Mouse (Mus musculus) cerebellum, adult 18-20 months (tissue): ENCODE results near the gene Ppm1h.
"Not testable (repeated sequence)": the region's sequence is repeated elsewhere in the genome, so short reads cannot be mapped to it uniquely, and the experiment has no call there.

Experiments
- DNase-seq, 2 experiments: peaks; one replicate each; pipeline ENCODE4 v3.0.0; 2021

Gene Ppm1h

DNA sequence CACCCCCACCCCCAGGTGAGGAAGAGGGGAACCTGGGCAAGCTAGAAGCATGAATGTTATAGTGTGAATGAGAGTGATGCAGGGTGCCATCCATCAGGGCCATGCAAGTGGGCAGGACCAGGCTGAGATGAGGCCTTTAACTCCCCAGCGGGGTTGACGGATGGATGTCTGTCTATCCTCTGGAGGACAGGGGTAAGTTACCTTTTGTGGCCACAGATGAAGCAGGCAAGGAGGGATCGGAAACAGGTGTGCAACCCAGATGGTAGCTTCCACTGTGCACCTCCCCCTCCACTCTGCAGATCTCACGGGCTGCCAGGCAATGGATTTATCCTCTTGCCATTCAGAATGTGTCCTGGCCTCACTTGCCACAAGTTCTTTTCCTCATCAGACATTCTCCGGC is 222.8 kb downstream of the Ppm1h start:
- peak; percentile 43 to 55 for DNase-seq

DNA sequence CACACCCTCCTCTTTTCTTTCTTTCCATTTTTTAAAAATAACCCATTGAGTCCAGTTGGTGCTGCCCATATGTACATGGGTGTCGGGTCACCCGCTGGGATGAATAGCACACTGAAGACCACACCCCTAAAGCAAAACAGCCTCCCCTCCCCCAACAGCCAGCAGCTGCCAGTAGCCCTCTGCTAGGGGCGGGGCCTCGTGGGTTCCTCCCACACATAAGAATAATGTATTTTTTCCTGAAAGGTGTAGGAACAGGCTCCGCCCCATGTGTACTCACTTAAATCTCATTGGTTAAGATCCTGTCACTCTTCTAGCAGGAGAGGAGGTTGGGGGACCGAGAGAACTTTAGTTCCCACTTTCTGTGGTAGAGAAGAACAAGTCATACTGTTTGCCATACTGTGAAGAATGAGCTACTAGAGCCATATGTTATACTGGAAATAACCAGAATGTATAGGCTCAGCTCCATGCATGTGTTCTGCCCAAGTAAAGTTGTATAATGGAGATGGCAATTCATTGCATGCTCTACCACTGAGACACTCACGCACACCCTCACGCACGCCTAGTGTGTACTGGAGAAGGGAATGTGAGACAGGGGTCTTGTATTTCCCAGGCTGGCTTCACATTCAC is 231.0 kb downstream of the Ppm1h start:
- no peak for DNase-seq

DNA sequence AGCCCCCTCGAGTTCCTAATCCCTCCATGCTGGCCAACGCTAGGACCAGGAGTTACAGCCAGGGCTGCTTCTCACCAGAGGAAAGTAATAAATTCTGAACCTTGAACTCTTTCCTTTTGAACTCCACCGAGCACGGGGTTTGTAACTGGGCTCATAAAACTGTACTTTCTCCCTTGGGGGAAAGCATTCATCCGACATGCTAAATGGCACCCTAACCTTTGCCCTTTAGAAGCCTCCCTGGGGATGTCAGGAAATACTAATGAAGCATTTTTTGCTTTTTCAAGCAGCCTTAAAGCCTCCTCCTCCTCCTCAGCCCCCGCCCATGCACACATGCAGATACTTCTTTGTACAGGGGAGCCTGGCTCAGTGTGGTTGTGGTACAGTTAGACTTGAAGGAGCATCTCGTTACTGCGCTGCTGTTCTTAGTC is 232.2 kb downstream of the Ppm1h start:
- DNase-seq, result no peak

DNA sequence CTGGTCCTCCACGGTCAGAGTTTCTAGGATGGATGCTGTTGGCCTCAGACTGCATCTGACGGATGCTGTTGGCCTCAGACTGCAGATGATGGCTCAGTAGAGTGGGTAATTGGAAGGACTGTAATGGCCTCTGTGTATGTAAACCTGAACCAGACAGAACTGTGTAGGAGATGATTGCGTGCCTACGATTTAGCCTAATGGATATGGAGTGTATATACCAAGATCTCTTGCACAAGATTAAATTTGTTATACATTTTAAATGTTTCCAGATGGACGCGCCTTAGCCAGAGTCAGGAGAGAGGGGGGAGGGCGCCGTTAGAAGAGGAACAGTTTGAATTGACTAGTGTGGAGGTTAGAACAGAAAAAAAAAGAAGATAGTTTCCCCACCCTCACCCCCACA is 233.1 kb downstream of the Ppm1h start:
- no peak for DNase-seq

DNA sequence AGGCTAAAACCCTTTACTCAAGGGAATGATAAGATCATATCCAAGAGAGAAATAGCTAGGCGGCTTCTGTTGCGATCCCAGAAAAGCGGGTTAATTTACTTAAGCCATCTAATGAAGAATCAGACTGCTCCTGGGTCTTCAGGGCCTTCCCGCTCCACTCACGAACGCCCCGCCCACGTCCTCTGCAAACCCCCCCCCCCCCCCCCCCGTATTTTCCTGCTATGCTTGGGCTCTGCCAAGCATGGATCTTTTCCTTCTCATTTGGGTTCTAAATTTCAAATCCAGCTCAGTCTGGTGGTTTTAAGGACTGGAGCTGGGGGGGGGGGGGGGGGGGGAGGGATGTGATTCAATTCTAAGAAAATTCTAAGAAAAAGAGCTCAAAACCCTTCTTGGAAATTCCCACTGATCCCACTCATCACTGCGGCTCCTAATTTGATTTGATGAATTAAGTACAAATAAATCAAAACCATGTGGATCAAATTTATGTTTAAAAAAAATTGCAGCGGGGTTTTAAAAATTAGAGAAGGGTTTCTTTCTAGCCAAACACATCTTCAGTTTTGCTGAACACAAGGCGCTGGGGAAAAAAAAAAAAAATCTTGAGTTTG is 233.6 kb downstream of the Ppm1h start:
- no peak for DNase-seq

DNA sequence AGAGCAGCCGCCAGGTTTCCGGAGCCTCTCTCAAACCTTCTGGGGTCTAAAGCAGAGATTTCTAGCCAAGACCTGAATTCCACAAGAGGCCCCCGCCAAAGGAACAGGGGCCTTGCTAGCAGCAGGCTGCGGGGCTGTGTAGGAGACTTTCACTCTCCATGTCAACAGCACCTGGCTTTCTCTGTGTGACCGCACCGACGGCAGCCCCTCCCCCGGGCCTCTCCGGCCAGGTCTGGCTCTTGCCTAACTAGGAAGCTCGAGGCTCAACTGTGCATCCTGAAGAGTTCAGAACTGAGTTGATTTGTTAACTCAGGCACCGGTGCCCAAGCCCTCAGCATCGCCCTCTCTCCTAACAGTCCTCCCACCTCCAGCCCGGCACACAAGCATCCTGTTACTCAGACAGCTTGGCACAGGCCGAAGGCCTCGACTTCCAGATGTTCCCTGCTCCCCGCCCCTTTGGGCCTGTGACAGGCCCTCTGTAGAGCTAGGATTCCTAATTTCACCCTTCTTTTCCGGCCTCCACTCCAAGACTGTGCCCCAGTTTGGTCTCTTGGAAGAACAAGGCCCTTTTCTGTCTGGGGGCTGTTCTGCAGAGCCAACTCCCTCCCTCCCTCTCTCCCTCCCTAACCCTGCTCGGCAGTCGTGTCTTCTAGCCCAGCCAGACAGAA is 234.3 kb downstream of the Ppm1h start:
- DNase-seq, result peak; percentile 40

DNA sequence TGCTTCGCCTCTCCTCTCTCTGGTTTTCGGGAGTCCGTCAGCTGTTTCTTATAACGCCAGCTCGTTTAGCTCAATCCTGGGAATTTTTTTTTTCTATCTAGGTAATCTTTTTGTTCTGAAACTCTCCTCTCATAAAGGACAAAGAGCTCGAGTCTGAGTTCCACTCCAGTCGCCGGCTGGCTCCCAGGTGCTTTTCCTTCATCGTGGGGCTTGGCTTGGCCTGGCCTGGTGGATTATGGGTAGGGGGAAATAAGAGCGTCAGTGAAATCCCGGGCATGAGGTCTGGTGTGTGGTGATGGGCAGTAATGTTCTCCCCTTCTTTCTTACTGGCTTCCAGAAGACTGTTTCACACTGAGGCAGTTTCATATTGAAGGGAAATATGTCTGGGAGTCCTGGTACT is 234.8 kb downstream of the Ppm1h start:
- no peak for DNase-seq

DNA sequence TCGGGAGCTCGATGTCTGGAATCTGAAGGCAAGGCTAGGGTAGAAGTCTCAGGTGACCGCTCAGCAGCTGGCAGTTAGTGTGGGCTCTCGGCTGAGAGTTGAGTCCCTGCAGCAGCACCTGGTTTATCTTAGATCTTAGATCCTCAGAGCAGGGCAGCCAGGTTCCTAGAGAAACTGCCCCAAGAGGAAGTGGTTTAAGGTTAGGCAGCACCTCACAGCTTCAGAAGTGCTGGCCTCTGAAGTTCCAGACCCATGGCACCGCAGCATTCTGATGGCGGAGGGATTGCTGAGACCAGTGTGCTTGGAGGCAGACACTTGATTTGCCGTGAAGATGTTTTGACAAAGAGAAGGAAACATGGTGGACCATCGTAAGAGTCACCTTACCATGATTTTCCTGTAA is 237.3 kb downstream of the Ppm1h start:
- DNase-seq, result no peak

DNA sequence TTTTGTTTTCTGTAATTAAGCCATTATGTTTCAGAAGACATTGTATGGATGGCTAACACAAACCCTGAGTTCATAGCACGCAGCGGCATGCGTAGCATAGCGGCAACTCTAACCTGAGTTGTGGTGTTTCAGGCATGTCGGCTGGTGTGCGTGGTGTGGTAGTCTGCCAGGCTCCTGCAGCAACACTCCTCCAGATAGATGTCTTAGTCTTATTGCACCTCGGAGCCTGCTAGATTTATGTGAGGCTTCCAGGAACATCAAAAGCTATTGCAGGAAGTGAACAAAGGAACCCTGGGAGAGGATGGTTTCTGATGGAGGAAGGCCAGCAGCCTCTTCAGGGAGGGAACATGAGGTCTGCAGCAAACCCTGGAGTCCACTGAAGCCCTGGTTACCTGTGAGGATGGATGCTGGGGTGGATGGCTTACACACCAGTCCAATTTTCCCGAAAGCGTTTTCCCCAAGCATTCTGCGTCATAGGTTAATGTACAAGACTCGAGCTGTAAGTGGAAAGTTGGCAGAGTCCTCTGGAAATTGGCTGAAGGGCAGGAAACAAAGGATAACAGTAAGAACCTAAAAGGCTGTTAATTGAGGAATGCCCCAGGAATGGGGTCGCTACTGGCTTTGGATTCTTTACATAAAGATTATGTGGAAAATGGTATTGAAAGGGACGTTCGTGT is 239.2 kb downstream of the Ppm1h start:
- no peak for DNase-seq

DNA sequence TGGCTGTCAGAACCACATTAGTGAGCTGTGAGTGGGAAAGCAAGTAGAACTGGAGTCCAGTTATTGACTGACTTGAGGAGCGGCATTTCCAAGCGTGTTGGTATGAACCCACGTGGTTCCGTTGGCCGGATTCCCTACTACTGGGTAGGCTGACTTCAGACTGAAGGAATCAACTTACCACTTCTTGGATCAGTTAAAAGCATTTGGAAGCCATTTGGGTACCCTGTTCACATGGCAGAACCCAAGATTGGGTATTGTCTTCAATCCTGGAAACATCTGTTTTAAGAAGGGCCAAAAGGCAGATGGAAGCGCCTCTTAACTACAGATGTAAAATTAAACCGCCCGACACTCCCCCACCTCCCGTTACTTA is 239.7 kb downstream of the Ppm1h start:
- no peak for DNase-seq

DNA sequence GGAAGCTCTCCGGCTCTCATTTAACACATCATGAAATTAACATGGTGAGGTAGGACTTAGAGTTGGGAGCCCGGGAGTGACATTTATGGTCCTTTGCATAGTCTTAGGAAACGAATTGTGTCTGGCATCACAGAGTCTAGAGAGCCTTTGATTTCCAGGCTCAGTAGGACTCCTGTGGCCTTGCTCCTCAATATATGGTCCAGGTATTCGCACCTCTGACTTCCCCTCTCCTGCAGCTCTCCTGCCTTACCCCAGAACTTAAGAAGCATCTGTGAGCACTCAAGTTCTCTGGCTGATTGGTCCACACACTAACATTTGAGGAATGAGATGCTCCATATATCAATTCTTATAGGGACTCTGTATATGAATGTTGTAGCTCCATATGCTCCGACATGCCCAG is 240.2 kb downstream of the Ppm1h start:
- no peak for DNase-seq

DNA sequence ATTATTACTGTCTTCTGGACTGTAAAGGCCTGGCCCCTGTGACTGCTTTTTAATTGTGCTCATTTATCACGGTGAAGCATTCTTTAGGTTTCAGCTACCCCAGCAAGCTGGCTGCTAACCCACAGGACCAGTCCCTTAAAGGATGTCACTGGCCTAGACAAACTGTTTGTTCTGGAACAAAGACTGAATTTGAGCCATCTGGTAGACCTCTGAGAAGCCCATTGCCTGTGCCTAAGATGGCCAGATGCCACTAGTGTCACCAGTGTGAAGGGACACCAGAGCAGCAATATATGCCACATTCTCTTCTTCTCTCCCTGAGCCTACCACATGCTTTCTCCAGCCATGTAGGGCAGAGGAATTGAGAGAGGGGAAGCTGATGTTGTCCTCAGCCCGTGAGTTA is 240.9 kb downstream of the Ppm1h start:
- peak; percentile 50 to 65 for DNase-seq

DNA sequence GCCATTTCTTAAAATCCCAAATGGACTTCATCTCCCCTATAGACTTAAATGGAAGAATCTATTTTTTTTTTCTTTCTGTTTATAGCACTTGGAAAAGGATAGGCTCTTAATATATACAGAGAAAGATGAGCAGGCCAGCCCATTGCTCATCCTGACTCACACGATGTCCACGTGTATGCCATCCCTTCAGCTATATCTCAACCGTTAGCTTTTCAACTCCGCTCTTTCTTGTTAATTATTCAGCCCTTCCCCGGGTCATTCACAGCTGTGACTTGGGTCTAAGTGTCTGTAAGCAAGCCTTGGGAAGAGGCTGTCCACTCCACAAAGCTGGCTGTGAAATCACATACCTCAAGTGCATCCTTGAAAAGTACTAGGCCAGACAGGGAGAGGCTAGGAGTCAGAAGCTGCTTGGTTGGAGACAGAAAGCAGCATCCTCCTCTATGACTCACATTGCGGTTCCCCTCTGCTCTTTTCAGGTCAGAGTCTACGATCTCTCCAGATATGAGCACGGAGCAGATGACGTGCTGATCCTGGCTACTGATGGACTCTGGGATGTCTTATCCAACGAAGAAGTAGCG is 241.7 kb downstream of the Ppm1h start:
- DNase-seq, result no peak

DNA sequence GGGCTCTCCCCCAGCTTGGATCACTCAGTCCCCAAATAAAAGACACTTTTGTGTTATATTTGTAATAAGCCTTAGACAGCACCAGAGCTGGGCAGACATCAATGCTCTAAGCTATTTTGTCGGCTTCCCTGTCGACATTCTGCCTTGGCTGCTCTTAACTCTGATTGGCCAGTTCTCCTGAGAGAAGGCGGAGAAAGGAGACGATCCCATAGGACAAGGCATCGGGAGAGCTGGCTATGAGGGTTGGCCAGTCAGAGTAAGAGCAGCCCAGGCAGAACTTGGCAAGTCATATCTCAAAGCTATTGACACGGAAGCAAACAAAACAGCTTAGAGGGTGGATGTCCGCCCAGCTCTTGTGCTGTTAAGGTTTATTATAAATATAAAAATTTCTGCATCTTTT is 243.7 kb downstream of the Ppm1h start:
- no peak for DNase-seq

DNA sequence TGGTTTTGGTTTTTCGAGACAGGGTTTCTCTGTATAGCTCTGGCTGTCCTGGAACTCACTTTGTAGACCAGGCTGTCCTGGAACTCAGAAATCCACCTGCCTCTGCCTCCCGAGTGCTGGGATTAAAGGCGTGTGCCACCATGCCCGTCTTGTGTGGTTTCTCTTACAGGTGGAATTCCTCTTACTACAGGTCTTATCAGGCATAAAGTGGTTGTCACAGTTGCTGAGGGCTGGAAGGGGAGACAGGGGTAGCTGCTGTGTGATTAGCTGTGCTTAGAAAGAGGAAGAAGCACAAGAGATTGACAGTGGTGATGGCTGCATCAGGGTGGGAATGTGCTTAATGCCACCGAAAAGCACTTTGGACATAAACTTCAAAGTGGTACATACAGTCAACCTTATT is 246.0 kb downstream of the Ppm1h start:
- DNase-seq, result not testable (repeated sequence)

DNA sequence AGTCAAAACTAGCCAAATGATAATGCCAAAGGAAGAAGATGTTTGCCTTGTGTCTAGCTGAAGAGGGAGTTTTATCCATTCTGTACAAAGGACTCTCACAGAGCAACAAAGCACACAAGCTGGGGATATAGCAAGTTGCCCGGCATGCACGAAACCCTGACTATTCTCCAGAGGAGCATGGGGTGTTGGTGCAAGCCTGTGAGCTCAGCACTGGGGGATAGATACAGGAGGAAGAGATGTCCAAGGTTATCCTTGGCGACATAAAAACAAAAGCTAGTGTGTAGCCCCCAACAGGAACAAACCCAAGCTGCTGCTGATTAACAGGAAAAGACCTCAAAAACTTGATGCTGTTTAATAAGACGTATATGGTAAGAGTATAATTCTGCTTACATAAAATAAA is 247.7 kb downstream of the Ppm1h start:
- DNase-seq, result no peak

DNA sequence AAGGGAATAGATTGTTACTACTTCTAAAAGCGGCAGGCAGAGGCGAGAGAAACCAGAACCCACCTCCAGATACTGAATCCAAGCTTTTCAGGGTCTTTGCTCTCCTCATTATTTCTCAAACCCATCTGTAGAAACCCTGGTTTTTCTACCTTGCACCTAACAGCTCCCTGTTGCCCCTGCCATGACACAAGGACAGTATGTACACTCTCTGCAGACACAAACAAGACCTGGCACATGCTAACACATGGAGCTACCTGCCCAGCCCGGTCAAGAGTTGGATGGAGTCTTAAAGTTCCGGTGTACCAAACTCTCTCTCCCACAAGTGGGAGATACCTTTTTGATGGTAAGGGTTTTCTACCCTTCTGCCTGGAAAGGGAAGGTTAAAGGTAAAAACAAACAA is 252.0 kb downstream of the Ppm1h start:
- DNase-seq, result no peak

DNA sequence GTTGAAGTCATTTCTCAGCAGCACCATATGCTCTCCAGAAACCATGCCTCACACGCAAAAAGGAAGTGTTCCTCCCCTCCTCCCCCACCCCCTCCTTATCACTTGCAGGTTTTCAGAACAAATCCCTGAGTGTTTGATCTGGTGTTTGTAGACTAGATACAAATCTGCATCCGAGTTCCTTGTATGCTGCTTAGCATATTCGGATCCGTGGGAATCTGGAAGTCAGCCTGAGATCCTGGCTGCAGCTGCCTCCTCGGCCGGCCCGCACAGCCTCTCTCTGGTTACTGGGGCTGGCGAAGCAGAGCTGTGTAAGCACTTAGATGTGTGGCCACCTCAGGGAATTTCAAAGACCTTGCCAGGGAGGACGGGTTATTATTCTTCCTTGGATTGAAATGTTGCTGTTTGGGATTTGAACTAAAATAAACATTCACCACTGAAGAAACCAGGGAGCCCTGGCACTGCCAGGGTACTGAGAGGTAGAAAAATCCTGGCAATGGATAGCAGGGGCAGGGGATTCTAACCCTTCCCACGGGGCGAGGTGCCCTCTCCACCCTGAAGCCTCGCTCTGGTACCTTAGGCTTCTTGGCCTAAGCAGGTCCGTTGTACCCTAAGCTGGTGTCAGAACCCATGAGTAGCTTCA is 252.8 kb downstream of the Ppm1h start:
- DNase-seq, result peak; percentile 64 to 69

DNA sequence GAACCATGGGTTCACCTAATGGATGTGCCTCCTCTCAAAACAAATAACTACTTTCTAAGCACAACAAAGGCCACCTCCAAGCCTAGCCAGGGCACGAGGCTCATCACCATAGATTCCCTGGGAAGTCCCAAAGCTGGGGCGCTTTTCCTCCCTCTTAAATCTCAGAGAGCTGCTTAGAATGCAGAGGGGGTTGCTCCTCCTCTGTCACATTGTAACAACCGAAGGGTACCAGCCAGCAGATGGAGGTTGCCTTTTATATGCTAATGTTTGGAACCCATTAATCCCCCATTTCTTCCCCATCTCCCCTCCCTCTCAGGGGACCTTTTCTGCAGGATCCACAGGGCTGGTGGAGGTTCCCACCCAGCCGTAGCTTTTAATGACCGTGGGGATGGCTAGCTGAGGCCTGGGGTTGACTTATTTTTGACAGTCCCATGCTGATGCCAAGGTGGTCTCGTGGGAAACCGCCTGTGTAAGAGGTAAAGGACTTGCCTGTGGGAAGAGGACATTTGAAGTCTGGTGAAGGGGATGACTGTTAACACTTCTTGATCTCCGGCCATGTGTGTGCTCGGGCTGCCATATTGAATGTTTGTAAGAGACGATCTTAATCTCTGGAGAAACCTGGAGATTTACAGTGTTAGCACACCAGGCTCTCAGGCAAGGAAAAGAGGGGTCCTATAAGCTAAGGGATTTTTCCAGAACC is 253.4 kb downstream of the Ppm1h start:
- DNase-seq, result no peak

DNA sequence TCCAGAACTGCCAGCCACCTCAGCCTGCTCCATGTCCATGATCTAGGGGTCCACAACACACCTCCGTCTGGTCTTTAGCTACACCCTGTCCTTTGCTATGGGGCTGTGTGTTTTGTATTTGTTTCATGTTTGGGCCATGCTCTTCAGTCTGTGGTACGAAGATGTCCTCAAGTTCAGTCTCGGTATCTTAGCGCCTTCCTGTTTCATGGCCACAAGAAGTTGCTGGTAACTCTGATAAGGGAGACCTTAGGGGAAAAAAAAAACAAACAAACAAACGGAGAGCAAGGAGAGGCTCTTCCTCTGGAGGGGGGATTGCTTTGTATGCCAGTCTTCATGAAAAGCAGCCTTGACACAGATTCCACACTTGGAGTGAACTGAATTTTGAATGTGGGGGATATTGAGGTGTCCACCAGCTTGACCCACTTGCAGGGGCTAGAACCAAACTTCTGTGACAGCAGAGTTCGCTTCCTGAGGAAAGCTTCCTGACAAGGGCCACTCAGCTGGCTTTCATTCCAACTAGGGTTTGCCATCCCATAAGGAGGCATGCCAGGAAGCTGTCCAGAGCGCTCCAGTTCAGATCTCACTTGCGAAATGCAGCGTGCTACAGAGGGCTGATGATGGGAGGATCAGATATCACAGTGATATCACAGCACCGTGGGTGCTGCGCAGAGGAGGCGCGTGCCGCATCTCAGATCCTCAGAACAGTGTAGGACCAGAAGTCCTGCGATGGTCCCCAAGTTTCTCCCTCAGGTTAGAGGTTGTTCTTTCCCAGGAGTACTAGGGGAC is 254.7 kb downstream of the Ppm1h start:
- DNase-seq, result no peak

DNA sequence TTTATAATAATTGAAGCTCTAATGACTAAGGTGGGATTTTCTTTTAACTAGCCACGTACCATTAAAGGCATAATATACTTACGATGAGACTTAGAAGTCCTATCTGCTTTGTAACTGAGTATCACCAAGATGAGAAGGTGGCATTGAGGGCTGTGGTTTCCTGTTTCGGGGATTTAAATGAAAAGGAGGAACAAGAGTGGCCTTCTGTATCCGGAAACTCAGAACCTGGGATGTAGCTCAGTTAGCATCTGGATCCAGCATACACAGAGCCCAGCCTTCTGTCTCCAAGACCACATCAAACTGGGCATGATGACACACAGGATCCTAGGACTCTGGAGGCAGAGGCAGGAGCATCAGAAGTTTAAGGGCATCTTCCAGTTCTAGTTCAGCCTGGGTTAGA is 256.8 kb downstream of the Ppm1h start:
- not testable (repeated sequence) for DNase-seq

DNA sequence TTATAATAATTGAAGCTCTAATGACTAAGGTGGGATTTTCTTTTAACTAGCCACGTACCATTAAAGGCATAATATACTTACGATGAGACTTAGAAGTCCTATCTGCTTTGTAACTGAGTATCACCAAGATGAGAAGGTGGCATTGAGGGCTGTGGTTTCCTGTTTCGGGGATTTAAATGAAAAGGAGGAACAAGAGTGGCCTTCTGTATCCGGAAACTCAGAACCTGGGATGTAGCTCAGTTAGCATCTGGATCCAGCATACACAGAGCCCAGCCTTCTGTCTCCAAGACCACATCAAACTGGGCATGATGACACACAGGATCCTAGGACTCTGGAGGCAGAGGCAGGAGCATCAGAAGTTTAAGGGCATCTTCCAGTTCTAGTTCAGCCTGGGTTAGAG is 258.8 kb downstream of the Ppm1h start:
- not testable (repeated sequence) for DNase-seq
